Mouse (Mus musculus) central nervous system, embryonic 11.5 days (tissue): ENCODE data around the gene Vmn2r-ps159. TPM values are rescaled to one million over a fixed set of nuclear protein-coding genes. Genes with fewer than 3 reads are reported as not detected.

Experiments used
- polyA plus RNA-seq: library from polyadenylated mRNA; depleted of rRNA; stranded (reverse); fragments of >200 nt; gene quantifications from 2 replicates; pipeline ENCODE4 v1.2.3, GENCODE M21; 2012; rRNA removed

The Vmn2r-ps159 gene
- not detected in 2 replicates for polyA plus RNA-seq

GRCm38 (mm10) chr4:156330803-156331202, at the start of gene Vmn2r-ps159:
Gene Vmn2r-ps159 (plus strand): TSS chr4:156331103.

Other genes starting within 250 kb of the Vmn2r-ps159 start
- gene 9430015G10Rik, start 221.1 kb upstream of the Vmn2r-ps159 start, polyA plus RNA-seq, result 58.0 and 88.7 TPM in 2 replicates
- 2.9 and 4.2 TPM in 2 replicates for gene Rnf223, start 200.6 kb upstream of the Vmn2r-ps159 start, polyA plus RNA-seq
- 227 and 301 TPM in 2 replicates for gene Agrn, start 133.6 kb upstream of the Vmn2r-ps159 start, polyA plus RNA-seq
- 1.0 and 1.2 TPM in 2 replicates for gene Isg15, start 130.3 kb upstream of the Vmn2r-ps159 start, polyA plus RNA-seq
- gene AW011738, start 127.8 kb upstream of the Vmn2r-ps159 start, polyA plus RNA-seq, result 5.1 and 8.3 TPM in 2 replicates
- 0.80 and 0.85 TPM in 2 replicates for gene Perm1, start 115.2 kb upstream of the Vmn2r-ps159 start, polyA plus RNA-seq
- gene Plekhn1, start 96.2 kb upstream of the Vmn2r-ps159 start, polyA plus RNA-seq, result 53.9 and 68.3 TPM in 2 replicates
- gene Noc2l, start 95.1 kb upstream of the Vmn2r-ps159 start, polyA plus RNA-seq, result 115 and 144 TPM in 2 replicates
- gene Samd11, start 75.4 kb upstream of the Vmn2r-ps159 start, polyA plus RNA-seq, result 5.3 and 5.9 TPM in 2 replicates